ENCODE assay signal across 16 mouse cellular contexts in the genomic region with DNA sequence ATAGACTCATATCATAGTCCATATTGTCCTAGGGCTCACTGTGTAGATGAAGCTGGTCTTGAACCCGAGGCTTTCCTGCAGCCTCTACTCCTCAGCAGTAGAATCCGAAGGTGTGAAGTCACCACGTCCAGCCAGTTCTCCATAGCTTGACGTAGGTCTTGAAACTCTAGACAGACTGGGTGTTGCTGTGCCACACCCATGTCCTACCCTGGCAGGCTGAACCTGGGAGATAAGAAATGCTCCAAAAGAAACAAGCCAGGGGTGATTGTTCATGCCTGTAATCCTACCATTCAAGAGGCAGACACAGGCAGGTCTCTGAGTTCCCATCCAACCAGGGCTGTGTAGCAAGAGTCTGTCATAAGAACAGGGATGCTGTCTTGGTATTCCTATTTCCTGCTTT. TPM values are rescaled to one million over a fixed set of nuclear protein-coding genes. Genes with fewer than 3 reads are reported as not detected.
DNase-seq lines count a peak whose midpoint lies in the region; ATAC-seq and TF ChIP-seq lines count a peak whose summit lies in the region.
"Had no signal": no experiment of that assay in that cellular context is flagged by ENCODE, and none has a peak within 500 bp of the region (broad histone marks: within the 10 kb centered on the region; RNA-seq: fewer than 3 reads in every experiment).

No protein-coding gene starts in this region.

- ATAC-seq in G1E (ENCODE audit: extremely low read depth, insufficient number of reproducible peaks, low FRiP score, poor library complexity, severe bottlenecking) = peak; percentile 82
- ATAC-seq in intestine, embryonic 16.5 days = peak; percentile 78
- ATAC-seq in liver, embryonic 16.5 days (ENCODE audit: low read depth) = peak; percentile 99
- ATAC-seq in activated CD4-positive, CD25-positive, alpha-beta regulatory T cell, adult 4 months = no peak
- no peak for ATAC-seq in megakaryocyte, adult 5-6 weeks (ENCODE audit: poor library complexity, severe bottlenecking)
- ATAC-seq: forebrain, embryonic 15.5 days; hindbrain, embryonic 16.5 days; Patski had no signal

- peaks cover 24% of the 10 kb centered on the region for H3K36me3 ChIP-seq in G1E (replicated peaks)
- H3K36me3 ChIP-seq in intestine, embryonic 16.5 days (ENCODE audit: control insufficient read depth, insufficient read depth, low read length) = no peaks in the 10 kb centered on the region
- H3K36me3 ChIP-seq in liver, embryonic 16.5 days (ENCODE audit: control insufficient read depth, insufficient read depth) = no peaks in the 10 kb centered on the region

- no peak overlapping the region for H3K9ac ChIP-seq in intestine, embryonic 16.5 days (ENCODE audit: low read depth, low read length)
- peak overlapping the region; percentile 21; the same call in 1 of the 2 replicates for H3K9ac ChIP-seq in liver, embryonic 16.5 days (ENCODE audit: low read depth, low read length)
- H3K9ac ChIP-seq: embryonic facial prominence, embryonic 13.5 days; forebrain, embryonic 15.5 days; heart, embryonic 15.5 days; neural tube, embryonic 13.5 days had no signal

- no peak for TF ChIP-seq CTCF in G1E (IDR thresholded peaks at IDR 0.05; ENCODE audit: low read depth, low read length)

- H3K4me2 ChIP-seq in intestine, embryonic 16.5 days (ENCODE audit: low read depth, low read length) = no peak overlapping the region
- H3K4me2 ChIP-seq in liver, embryonic 16.5 days (ENCODE audit: low read depth, low read length) = peak overlapping the region; percentile 45
- H3K4me2 ChIP-seq: embryonic facial prominence, embryonic 13.5 days; forebrain, embryonic 15.5 days; heart, embryonic 15.5 days; neural tube, embryonic 13.5 days had no signal

- H3K4me3 ChIP-seq in G1E (ENCODE audit: low read depth, low read length) = no peak overlapping the region
- H3K4me3 ChIP-seq in intestine, embryonic 16.5 days (ENCODE audit: low read length) = no peak overlapping the region
- H3K4me3 ChIP-seq in liver, embryonic 16.5 days (ENCODE audit: low read depth, low read length) = no peak overlapping the region
- H3K4me3 ChIP-seq: embryonic facial prominence, embryonic 13.5 days; forebrain, embryonic 15.5 days; heart, embryonic 15.5 days; neural tube, embryonic 13.5 days had no signal

- 75% methylated on average over 4 of the region's 4 CpGs for WGBS in intestine, embryonic 16.5 days
- 32% methylated on average over 4 of the region's 4 CpGs for WGBS in liver, embryonic 16.5 days (ENCODE audit: insufficient replicate concordance)

- H3K9me3 ChIP-seq in G1E (replicated peaks) = no peaks in the 10 kb centered on the region
- H3K9me3 ChIP-seq in intestine, embryonic 16.5 days (ENCODE audit: control insufficient read depth, low read length) = no peaks in the 10 kb centered on the region
- no peaks in the 10 kb centered on the region for H3K9me3 ChIP-seq in liver, embryonic 16.5 days (replicated peaks; ENCODE audit: control insufficient read depth, low read length)
- H3K9me3 ChIP-seq: embryonic facial prominence, embryonic 13.5 days; forebrain, embryonic 15.5 days; heart, embryonic 15.5 days; neural tube, embryonic 13.5 days had no signal

- peaks cover 10% of the 10 kb centered on the region for H3K4me1 ChIP-seq in G1E (ENCODE audit: insufficient read depth, low read depth, low read length)
- no peaks in the 10 kb centered on the region for H3K4me1 ChIP-seq in intestine, embryonic 16.5 days (ENCODE audit: control insufficient read depth, insufficient read depth, low read length)
- peaks cover 14% of the 10 kb centered on the region for H3K4me1 ChIP-seq in liver, embryonic 16.5 days (ENCODE audit: control insufficient read depth, low read depth, low read length)
- H3K4me1 ChIP-seq: embryonic facial prominence, embryonic 13.5 days; forebrain, embryonic 15.5 days; heart, embryonic 15.5 days; neural tube, embryonic 13.5 days had no signal

- DNase-seq in G1E (ENCODE audit: low spot score) (peak; percentile 34), MEL-GATA-1-ER (ENCODE audit: extremely low read depth, low read depth) (peak; percentile 59)
- DNase-seq in adrenal gland, postnatal 25 days = no peak
- DNase-seq: cerebellum, postnatal 36 days; gastrocnemius, postnatal 14 days; lung, adult 2 months had no signal

- H3K27me3 ChIP-seq in G1E (ENCODE audit: insufficient read depth, low read length) = no peaks in the 10 kb centered on the region
- H3K27me3 ChIP-seq in intestine, embryonic 16.5 days (replicated peaks; ENCODE audit: control insufficient read depth, insufficient read depth, low read length) = no peaks in the 10 kb centered on the region
- no peaks in the 10 kb centered on the region for H3K27me3 ChIP-seq in liver, embryonic 16.5 days (ENCODE audit: control insufficient read depth, insufficient read depth, low read depth, low read length)
- H3K27me3 ChIP-seq: embryonic facial prominence, embryonic 13.5 days; forebrain, embryonic 15.5 days; heart, embryonic 15.5 days; neural tube, embryonic 13.5 days; Patski had no signal

- no peak overlapping the region for H3K27ac ChIP-seq in intestine, embryonic 16.5 days (ENCODE audit: low read length)
- H3K27ac ChIP-seq in liver, embryonic 16.5 days (ENCODE audit: low read length) = peak overlapping the region; percentile 71
- H3K27ac ChIP-seq: embryonic facial prominence, embryonic 13.5 days; forebrain, embryonic 15.5 days; heart, embryonic 15.5 days; neural tube, embryonic 13.5 days had no signal

RNA-seq across cellular contexts. Expression of a gene that starts 48.4 kb away (rescaled TPM):
- total RNA-seq in G1E (2014; fragmentation: Nextera tagmentation) = 128 and 145 TPM in 2 replicates
- 110 and 130 TPM in 2 replicates for total RNA-seq in G1E (2017)
- 57.3 and 87.8 TPM in 2 replicates for polyA plus RNA-seq in G1E (2012)
- 11.7 and 23.9 TPM in 2 replicates for polyA plus RNA-seq in intestine, embryonic 16.5 days (2015; fragmentation: Nextera tagmentation; extraction: Ambion mirVana)
- polyA plus RNA-seq in liver, embryonic 16.5 days (2015; fragmentation: Nextera tagmentation; extraction: Ambion mirVana) = 13.7 and 18.5 TPM in 2 replicates
- total RNA-seq in adrenal gland, postnatal 25 days (2021) = 134 and 146 TPM in 2 replicates
- polyA plus RNA-seq in activated CD4-positive, CD25-positive, alpha-beta regulatory T cell, adult 4 months (2017; shearing (Covaris generic)) = 1 to 10 TPM; 7.7 to 9.0 TPM
- total RNA-seq in megakaryocyte, adult 5-6 weeks (2015) = 56.5 TPM in 2 replicates
- total RNA-seq in megakaryocyte, adult 5-6 weeks (2017) = 74.6 and 83.2 TPM in 2 replicates

Comparison
In these comparisons a context has a peak if more than half of its experiments do, and no peak if none do; other contexts are left out.
1. ATAC-seq: peak in G1E (single experiment), intestine, embryonic 16.5 days (single experiment) and liver, embryonic 16.5 days (single experiment); none in activated CD4-positive, CD25-positive, alpha-beta regulatory T cell, adult 4 months (single experiment) and megakaryocyte, adult 5-6 weeks (single experiment).